Mouse (Mus musculus): ENCODE measurements around the gene Tjp3.

The Tjp3 gene

DNA sequence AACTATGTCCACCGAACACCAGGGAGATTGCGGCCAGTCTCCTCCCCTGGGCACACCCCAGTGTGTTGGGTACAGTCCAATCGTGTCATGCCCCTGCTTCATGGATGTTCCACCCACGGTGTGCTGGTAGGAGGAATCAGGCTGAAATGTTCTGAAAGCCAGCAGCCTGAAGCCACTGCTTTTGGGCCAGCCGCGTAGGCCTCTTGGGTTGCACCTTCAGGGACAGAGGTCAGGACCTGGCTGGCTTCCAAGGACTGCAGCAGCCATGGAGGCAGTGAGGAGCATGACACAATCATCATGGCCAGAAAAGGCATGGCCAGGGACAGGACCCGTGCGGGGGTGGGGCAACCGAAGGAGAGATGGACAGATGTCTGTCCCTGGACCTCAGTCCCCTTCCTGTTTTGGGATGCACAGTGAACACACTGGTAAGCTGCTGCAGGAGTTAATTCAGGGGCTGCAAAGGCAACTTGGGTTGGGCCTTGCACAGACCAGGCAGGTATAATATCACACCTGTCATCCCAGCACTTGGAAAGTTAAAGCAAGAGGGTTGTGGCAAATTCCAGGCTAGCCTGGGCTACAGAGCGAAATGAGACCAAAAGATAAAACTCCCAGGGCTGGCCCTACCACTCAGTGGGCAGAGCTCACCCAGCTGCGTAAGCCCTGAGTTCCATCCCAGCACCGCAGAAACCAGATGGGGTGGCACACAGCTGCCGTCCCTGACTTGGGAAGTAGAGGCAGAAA, 27.4 kb upstream of the Tjp3 start:
- peak; percentile 53 to 57 for DNase-seq

DNA sequence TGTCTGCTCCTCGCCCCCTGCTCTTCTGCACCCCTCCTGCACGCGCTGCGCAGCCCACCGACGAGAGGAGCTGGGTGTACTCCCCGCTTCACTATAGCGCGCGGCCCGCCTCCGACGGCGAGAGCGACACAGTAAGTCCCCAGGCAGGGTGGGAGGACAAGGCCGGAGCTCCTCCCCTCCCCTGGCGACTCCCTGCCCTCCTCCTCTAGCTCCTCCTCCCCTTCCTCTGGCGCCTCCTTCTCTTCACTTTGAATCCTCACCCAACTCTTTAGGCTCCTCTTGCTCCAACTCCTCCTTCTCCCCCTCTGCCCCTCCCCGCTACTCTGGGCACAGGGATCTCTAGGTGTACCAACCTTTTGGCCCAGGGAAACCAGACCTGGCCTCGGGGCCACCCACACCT, 25.9 kb upstream of the Tjp3 start:
- DNase-seq = peak in 1 of 2 experiments; percentile 39

DNA sequence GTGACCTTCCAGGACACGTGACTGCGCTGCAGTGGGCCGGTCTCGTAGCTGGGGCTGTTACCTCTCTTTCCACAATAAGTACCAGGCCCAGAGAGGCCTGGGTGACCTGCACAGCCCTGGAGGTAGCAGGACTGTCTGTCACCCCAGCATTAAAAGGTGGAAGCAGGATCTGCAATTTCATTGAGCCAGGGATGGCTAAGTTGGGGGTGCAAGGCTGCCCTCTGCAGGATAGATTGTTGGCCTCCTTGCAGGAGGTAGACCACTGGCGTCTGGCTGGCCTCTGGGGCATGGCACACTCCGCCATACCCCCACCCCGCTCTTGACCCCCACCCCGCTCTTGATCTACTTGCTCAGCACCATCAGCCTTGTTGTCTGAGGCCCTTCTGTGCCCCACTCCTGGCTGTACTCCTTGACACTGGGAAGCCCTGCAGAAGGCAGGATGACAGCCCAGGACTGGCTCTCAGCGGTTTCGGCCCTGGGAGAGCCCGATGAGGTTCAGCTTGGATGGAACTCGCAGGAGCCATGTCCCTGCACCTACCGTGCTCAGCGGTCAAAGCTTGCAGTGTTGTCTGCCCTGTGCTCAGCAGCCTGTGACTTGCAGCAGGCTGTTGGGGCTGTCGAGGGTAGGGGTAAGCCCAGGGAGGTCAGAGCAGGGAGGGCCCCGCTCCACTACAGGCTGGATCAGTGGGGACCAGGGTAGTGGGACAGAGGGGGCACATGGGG, 25.1 kb upstream of the Tjp3 start:
- DNase-seq = peak in 1 of 2 experiments; percentile 56

DNA sequence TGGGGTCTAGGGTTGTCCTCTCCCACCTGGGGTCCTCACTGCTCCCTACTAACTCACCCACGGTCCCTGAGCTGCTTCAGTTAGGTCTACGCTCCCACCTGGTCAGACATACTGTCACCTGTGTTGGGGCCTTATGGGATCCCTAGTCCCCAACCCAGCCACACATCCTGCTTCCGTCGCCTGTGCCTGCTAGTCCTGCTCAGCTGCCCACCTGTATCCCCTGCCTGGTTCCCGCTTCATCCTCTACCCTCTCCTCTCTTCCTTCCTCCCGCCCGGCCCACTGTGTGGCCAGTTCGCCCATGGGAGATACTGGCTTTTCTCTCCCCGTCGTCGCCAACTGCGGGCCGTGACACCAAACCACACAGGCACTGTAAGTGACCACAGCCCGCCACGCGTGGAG, 24.2 kb upstream of the Tjp3 start:
- DNase-seq = peak in 1 of 2 experiments; percentile 19

DNA sequence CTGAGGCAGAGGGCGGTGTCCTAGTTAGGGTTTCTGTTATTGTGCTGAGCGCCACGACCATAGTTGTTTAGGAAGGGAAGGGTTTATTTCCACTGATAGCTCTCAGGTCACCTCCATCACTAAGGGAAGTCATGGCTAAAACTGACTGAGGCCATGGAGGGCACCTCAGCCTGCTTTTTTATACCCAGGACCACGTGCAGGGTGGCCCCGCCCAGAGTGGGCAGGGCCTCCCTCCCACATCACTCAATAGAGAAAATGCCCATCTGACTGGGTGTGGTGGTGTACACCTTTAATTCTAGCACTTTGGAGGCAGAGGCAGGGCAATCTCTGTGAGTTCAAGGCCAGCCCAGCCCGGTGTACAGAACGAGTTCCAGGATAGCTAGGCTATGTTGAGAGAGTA, 22.8 kb upstream of the Tjp3 start:
- no peak for DNase-seq

DNA sequence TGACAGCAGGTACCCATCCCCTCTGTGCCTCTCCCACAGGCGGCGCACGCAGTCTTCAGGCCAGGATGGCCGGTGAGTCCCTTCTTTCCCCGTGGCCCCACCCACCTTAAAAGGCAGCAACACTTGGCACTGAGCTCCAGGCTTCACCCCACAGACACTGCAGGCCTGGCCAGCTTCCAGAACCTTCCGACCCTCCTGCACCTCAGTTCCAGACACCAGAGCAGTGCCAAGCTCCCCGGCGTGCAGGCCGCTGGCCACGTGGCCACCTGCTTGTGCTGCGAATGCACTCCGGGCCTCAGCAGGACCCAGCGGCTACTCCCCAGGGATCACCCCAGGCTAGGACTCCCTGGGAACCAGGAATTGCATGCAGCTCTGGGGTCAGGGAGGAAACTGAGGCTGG, 22.2 kb upstream of the Tjp3 start:
- DNase-seq = peak; percentile 21 to 30

DNA sequence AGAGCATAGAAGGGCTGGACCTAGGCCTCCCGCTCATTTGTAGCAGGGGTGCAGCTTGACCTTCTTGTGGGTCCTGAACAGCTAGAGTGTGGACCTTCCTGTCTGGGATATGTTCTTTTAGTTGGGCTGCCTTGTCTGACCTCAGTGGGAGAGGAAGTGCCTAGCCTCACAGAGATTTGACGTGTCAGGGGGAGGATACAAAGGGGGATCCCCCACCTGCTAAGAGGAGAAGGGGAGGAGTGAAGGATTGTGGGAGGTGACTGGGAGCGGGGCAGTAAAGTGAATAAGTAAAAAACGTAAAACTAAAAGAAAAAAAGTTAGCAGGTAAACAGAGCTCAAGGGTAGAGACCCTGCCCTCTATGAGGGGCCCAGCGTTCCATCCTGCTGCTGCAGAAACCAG, 18.2 kb upstream of the Tjp3 start:
- DNase-seq = no peak

DNA sequence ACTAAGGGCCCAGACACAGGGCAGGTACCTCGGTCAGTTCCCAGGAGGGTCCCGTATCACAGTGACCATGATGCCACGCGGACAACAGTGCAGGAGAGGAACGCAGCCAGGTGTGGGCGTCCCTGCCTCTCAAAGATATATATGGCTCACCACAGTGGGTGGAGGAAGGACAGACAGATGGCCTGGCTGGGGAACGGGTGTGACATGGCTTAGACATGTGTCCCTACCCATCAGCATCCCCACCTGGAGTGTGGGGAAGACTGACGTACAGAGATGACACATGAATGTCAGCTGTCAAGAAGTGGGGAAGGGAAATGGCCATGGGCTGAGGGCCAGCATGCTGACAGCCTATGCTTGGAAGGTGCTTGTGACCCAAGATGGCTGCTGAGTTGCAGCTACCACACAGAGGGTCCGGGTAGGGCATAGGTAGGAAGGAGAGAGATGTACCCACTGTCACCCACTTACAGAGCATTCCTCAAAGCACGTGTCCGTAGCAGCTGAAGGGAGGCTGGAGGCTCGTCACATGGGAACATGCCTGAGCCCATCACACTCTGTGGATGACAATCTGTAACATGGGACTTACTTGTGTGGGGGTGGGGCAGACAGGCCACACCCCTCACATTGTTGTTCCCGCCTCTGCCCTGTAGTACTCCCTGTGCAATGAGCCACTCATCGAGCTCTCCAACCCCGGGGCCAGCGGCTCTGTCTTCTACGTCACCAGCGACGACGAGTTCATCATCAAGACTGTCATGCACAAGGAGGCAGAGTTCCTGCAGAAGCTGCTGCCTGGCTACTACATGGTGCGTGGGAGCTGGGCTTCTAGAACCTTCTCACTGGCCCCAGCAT, 15.7 kb upstream of the Tjp3 start:
- DNase-seq = no peak

DNA sequence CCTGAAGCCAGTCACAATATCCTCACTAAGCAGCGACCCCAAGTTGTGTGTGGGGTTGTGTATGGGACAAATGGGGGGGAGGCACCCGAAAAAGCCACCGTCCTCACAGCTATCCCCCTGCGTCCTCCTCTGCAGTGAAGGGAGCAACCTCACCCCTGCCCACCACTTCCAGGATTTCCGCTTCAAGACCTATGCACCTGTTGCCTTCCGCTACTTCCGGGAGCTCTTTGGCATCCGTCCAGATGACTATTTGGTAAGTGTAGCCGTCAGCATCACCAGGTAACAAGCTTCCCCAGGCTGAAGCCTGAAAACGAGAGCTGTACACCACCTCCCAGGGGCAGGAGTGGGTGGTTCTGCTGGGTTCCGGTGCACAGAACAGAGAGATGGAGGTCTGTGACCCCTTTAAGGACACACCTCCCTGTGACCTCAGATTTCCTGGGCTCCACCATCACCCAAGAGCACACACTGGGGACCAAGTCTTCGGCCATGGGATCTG, 14.8 kb upstream of the Tjp3 start:
- DNase-seq = no peak

DNA sequence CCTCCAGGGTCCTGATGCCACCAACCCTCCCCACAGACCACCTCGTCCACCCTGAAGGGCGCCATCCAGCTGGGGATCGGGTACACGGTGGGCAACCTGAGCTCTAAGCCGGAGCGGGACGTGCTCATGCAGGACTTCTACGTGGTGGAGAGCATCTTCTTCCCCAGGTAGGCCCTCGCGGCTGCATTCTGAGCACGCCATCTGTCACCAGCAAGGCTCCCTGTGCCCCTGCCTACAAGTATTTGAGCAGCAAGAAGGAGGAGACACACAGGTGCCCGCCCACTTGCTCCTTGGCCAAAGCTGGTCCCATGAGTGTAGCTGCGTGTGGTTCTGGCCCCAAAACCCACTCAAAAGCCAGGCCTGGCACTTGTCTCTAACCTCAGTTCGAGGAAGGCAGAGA, 14.3 kb upstream of the Tjp3 start:
- peak; percentile 61 to 69 for DNase-seq

DNA sequence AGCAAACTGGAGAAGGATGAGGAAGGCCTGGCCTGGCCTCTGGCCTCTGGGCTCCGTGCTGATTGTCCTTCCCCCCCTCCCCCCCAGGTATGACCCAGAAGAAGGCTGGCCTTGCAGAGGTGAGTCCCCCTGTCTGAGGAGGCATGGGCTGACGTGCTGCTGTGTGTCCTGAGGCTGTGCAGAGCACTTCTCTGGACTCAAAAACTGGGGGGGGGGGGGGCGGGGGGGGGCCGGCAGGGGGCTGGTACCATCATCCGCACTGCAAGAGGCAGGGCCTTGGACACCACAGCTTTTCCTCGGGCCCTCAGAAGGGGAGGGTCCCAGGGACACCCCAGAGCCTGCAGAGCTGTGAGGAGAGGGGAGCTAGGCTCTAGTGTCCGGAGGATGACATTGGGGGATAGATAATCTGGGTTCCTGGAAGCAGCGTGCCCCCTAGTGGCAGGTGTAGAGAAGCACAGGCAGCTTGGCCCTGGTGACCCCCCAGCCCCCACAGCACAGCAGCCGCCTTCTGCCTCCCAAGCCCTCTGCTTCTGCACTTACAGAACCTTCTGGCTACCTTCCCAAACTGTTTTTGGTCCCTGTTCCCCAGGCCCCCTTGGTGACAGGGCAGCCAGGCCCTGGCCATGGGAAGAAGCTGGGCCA, 13.3 kb upstream of the Tjp3 start:
- peak; percentile 67 to 78 for DNase-seq

DNA sequence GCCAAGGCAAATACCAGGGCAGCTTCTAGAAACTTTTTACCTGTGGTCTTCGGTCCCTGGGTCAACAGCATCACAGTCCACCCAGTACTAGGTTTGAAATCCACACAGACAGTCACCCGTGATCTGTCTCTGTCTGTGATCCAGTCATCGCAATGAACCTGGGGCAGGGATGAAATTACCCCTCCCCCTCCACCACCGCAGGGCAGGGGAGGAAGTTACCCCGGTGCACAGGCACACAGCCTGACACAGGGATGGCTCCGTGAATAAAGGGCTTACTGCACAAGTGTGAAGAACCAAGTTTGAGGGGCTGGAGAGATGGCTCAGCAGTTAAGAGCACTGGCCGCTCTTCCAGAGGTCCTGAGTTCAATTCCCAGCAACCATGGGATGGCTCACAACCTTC, 12.4 kb upstream of the Tjp3 start:
- DNase-seq = no peak

DNA sequence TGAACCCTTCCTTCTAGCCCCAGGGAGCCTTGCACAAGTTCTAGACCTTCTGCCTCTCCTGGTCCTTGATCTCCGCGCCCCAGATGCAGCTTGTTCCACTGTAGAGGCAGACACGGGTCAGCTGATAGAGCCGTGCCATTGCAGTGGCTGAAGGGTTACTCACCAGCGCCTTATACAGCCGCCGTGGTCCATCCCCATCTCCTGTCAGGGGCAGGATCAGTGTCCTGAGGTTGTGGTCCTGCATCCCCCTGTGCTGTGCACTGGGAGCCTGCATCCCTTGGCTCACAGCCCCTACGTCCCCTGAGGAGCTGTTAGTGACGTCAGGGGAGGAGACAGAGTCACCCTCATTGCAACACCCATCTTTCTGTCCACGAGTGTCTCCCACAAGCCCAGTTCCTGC, 11.9 kb upstream of the Tjp3 start:
- DNase-seq = no peak

DNA sequence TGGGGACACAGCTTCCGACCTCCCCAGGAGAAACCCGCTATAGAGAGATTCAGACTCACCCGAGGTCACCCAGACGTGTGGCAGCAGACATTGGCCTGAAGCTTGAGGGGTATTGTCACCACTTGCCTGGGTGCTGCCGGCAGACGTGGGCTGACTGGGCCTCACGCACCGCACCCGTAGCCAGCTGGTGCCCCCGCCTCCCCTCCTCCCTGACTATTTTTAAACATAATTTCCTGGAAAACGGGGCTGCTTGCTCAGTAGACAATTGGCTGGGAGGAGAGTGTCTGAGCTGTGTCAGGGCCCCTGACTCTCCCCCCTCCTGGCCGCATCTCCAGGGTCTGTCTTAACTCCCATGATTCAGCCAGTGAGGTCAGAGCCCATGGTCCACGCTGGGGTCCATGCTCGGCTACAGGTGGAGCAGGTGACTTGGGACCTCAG, 11.4 kb upstream of the Tjp3 start:
- peak; percentile 52 to 55 for DNase-seq

DNA sequence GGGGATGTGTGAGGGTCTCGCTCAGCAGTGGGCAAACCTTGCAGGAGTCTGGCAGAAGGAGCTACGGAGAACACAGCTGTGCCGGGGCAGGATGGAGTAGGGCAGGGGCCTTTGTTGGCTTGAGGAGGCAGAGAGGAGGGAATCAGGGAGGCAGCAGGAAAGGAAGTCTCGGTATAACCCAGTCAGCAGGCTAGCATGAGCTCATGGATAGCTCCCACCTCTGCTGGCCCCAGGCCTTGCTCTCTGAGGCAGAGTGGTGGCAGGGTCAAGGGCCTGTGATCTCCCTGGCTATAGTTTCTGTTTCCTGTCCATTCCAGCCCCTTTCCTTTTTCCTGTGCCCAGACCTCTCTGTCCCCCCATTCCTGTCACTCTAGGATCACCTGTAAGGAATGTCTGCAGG, 10.9 kb upstream of the Tjp3 start:
- DNase-seq = peak; percentile 45 to 49

DNA sequence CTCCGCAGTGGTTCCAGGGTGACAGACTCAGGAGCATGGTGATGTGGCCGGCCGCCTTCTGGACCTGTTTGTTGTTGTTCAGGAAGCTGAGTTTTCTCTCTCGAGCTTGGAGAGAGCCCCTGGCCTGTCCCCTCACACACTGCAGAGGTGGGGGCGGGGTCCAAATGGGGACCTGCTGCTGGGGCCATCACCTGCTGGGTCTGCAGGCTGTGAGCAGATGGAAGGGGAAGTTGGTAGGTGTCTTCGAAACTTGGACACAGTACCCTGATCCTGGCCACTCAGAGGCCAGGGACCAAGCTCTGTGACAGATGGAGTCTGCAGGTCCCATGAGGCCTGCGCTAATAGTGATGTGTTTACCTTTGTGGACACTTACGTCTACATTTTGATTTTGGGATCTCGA, 9.9 kb upstream of the Tjp3 start:
- peak; percentile 79 to 83 for DNase-seq

DNA sequence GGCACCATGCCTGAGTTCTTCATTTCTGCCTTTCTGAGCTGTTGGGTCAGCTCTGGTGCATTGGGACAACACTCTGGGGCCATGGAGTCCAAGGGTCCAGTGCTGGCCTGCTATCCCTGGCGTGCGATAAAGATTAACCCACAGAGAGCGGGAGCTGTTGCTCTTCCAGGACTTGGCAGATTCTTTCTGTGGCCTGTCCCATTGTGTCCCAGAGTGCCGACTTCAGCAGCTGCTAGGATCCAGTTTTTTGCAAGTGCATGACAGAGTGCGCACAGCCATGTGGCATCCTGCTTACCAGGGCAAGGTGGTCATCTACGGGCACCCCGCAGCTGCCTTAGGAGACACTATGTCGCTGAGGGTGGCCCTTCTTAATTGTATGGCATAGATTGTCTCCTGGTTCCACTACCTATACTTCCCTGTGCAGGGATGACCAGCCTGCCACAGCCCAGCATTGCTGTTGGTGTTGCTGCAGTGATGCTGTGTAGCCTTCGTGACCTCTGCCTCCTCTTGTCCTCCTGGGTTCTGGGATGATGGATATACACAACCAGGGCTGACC, 9.0 kb upstream of the Tjp3 start:
- DNase-seq = peak in 1 of 2 experiments; percentile 36

DNA sequence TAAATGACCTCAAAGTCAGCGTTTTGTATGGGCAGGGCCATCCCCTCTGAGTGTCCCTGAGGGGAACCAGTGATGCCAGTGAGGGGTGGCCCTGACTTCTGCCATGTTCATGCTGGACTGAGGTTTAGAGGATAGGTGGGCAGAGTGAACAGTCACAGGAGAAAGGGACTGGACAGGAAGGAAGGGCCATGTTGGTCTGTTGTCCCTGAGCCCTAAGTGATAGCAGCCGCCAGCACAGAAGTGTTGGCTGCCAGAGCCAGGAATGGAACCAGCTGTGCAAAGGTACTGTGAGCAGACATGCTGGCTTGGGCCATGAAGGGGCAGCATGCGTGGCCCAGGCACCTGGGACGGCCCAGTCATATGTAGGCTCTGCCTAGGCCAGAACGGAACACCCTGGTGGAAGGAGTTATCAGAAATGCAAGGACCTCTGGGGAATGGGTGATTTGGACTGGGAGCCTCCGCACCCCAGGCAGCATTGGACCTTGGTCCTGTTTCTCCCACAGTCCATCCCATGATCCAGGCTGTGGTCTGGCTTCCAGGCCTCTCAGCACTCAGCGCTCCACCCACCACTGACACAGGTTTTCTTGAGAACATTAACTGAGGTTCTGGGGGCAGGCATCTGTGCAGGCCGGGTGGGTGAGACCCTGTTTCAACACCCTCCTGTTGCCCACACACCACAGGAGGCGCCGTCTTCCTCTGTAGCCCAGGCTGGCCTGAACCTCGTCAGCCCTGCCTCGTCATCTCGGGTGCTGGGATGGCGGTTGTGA, 8.4 kb upstream of the Tjp3 start:
- peak in 1 of 2 experiments; percentile 41 for DNase-seq

DNA sequence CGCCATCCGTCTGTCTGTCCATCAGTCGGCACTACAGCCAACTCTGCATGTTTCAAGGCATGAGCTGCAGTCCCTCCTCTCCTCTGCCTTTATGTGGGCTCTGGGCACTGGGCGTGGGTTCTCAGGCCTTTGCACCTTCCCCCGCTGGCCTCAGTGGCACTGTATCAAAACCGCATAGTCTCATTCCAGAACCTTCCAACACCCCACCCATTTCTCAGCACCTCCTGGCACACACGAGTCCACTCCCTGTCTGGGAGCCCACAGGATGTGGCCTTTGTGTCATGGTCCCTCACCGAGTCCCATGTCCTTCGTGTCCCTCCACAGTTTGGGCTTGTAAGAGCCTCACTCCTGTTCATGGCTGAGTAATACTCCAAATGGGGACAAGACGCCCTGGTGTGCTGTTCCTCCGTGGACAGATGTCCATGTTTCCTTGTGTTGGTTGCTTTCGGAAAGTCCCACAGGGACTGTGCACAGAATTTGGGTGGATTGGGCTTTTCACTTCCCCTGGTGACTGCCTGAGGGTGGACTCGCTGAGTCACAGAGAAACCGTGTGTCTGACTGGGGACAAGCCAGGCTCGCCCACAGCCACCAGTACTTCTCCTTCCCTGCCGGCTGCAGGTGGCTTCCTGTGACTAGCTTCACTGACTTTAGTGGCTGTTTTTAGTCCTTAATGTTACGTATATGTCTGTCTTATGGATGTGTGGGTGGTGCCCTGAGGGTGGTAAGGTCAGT, 7.2 kb upstream of the Tjp3 start:
- peak in 1 of 2 experiments; percentile 32 for DNase-seq

DNA sequence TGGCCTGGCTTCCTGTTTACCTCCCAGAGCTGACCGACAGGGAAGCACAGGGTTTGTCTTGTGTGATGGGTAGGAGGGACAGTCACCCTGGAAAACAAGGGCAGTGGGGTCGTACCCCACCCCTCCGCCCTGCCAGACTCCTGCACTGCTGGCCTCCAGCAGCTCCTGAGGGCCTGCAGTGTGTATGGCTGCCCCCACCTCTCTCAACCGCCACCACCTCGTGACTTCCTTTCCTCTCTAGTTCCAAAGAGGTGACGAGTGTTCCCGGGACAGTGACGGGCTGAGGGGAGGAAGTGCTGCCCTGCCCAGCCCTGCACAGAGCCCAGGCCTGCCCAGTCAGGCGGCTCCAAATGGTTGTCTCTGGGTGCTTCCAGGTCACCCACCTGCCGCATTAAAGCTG, 6.5 kb upstream of the Tjp3 start:
- DNase-seq = peak; percentile 38

DNA sequence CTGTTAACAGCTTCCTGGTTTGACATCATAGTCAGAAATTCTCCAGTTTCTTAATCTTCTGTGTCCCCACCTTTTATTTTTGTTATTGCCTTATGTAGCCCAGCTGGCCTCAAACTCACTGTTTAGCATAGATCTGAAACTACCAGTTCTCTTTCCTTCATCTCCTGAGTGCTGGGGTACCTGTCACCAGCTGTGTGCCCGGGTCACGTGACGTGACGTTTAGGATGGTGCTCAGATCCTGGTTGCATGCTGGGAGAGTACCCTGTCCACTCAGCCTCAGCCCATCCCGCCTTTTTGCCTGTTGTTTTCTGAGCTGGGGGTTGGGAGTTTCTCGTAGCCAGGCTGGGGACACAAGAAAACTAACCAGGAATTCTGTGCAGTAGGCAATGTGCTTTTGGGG, 5.9 kb upstream of the Tjp3 start:
- DNase-seq = no peak

Measured in cerebellum, adult 18-20 months (tissue).